Mouse (Mus musculus) liver, embryonic 14.5 days (tissue): ENCODE data around the gene Rapgef4.

Experiments
- CTCF ChIP-seq: IDR thresholded peaks from 2 replicates; pipeline ENCODE4 v1.5.1; 2016; ENCODE audit warnings: antibody characterized with exemption, low read depth, control low read depth
- EP300 ChIP-seq: IDR thresholded peaks from 2 replicates; pipeline ENCODE4 v1.6.1; 2016; ENCODE audit warnings: antibody characterized with exemption, low read depth

- TF ChIP-seq CTCF = no peak
- no peak for TF ChIP-seq EP300
These were observed 133.1 kb downstream of the Rapgef4 start for GRCm38 (mm10) chr2:72114148-72114559.
